Mouse (Mus musculus) lung, embryonic 16.5 days (tissue): ENCODE measurements around the gene Tgm2. TPM values are rescaled to one million over a fixed set of nuclear protein-coding genes. Genes with fewer than 3 reads are reported as not detected.

Experiments used
- ATAC-seq: fragments of 200-750 bp; cut with Nextera tagmentation; 2 replicates; pipeline ENCODE4 v1.8.0; 2017; ENCODE audit warnings: low read depth, mild to moderate bottlenecking, moderate library complexity
- H3K27ac ChIP-seq: fragments of 300-500 bp; sonication (generic); 2 replicates; pipeline ENCODE4 v1.5.1; 2014; ENCODE audit warnings: mild to moderate bottlenecking, control low read depth, low read length
- H3K27me3 ChIP-seq: fragments of 300-500 bp; sonication (generic); 2 replicates; pipeline ENCODE4 v1.6.1; 2014; ENCODE audit warnings: low read depth, low read length, mixed read lengths; ENCODE audit not compliant: control insufficient read depth, insufficient read depth
- H3K36me3 ChIP-seq: fragments of 300-500 bp; sonication (generic); 2 replicates; pipeline ENCODE4 v1.6.1; 2014; ENCODE audit warnings: low read length; ENCODE audit not compliant: control insufficient read depth, insufficient read depth
- H3K4me1 ChIP-seq: fragments of 300-500 bp; sonication (generic); replicated peaks from 2 replicates; pipeline ENCODE4 v1.6.1; 2014; ENCODE audit warnings: low read length, mixed read lengths; ENCODE audit not compliant: control insufficient read depth, insufficient read depth
- H3K4me2 ChIP-seq: fragments of 300-500 bp; sonication (generic); 2 replicates; pipeline ENCODE4 v1.6.1; 2014; ENCODE audit warnings: low read depth, low read length, control low read depth
- H3K4me3 ChIP-seq: fragments of 300-500 bp; sonication (generic); 2 replicates; pipeline ENCODE4 v1.5.1; 2014; ENCODE audit warnings: mild to moderate bottlenecking, low read length, control low read depth
- H3K9ac ChIP-seq: fragments of 300-500 bp; sonication (generic); 2 replicates; pipeline ENCODE4 v1.6.1; 2014; ENCODE audit warnings: low read length, control low read depth
- H3K9me3 ChIP-seq: fragments of 300-500 bp; sonication (generic); 2 replicates; pipeline ENCODE4 v1.6.1; 2016; ENCODE audit warnings: low read length; ENCODE audit not compliant: control insufficient read depth
- whole genome bisulfite sequencing: fragments of 180-500 bp; shearing (Covaris S2); extraction: QIAGEN DNeasy Blood & Tissue Kit; methylation state at CpG from one replicate; pipeline ENCODE4 v1.1.7; 2014; 5-methylcytosine and 5-hydroxymethylcytosine counted together
- polyA plus RNA-seq: library from polyadenylated mRNA; unstranded; fragments of >200 nt; fragmentation: Nextera tagmentation; extraction: Ambion mirVana; gene quantifications from 2 replicates; pipeline ENCODE4 v1.2.1, GENCODE M21; 2015

Gene Tgm2
- polyA plus RNA-seq, 1 experiment from 2014 or later = 75.8 TPM

DNA sequence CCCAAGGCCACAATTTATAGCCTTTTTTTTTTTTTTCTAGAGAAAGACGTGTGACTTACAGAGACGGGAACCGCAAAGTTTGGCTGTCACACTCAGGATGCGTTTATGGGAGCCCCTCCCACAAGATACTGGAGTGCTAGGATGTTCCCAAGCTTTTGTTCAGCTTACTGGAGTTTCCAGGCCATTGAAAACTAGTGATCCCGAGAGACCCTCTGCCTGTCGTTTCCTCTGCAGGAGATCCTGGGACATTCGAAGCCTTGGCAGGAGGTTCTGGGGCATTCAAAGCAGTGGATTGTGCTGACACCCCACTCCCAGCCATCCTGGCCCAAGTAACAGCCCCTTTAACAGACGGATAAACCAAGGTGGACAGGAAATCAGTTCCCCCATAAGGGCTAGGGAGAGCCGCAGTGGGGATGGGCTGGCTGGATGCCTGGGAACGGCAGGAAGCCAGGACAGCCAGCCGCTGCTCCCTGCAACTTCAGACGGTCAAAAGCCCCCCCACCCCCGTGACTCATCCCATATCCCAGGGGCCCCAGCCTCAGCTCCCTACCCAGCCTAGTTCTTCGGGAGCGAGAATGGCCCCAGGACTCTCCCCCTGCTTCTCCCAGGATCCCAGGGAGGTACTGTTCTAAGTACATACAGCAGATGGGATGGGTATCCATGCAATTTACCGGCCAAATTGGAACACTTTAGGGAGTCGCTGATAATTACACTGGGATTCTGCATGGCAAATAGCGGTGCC, 33.3 kb upstream of the Tgm2 start:
- H3K4me2 ChIP-seq = peak overlapping the region; percentile 63
- no peaks in the 10 kb centered on the region for H3K9me3 ChIP-seq
- peaks cover 22% of the 10 kb centered on the region for H3K4me1 ChIP-seq
- ATAC-seq = peak; percentile 66
- no peaks in the 10 kb centered on the region for H3K36me3 ChIP-seq
- 22% methylated on average over 18 of the region's 18 CpGs for WGBS
- peak overlapping the region; percentile 48 for H3K27ac ChIP-seq
- peak overlapping the region; percentile 58 for H3K9ac ChIP-seq
- no peaks in the 10 kb centered on the region for H3K27me3 ChIP-seq
- peak overlapping the region; percentile 38 for H3K4me3 ChIP-seq

DNA sequence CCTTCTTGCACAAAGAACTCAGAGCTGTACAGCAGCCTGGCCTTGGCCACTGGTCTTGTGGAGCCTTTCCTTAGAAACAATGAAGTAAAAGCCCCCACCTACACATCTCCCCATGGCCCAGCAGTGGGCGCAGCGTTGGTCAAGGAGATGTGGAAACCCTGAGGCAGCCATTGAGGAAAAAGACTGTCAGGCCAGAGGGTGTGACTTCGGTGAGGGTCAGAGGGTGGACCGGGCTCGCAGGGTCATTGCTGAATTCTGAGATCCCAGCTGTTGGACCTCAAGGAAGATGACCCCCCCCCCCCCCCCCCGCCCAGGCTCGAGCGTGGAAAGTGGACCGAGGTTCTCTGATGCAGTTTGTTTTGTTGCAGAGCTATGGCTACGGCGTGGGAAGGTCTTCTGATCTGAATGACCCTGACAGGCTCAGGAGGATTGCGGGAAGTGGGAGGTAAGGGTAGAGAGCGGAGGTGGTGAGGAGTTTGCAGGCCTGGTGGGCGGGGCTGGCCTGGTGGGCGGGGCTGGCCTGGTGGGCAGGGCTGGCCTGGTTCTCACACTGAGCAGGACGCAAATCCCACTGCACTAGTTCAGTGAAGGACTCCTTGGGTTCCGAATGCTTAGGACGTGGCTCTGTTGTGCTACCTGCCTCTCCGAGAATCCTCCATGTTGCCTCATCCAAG, 32.6 kb upstream of the Tgm2 start:
- peak overlapping the region; percentile 38 for H3K4me3 ChIP-seq
- H3K4me2 ChIP-seq = peak overlapping the region; percentile 63
- H3K9ac ChIP-seq = peak overlapping the region; percentile 58
- H3K36me3 ChIP-seq = no peaks in the 10 kb centered on the region
- no peaks in the 10 kb centered on the region for H3K9me3 ChIP-seq
- 10% methylated on average over 18 of the region's 19 CpGs for WGBS
- H3K27me3 ChIP-seq = no peaks in the 10 kb centered on the region
- peaks cover 25% of the 10 kb centered on the region for H3K4me1 ChIP-seq
- peak overlapping the region; percentile 48 for H3K27ac ChIP-seq
- peak; percentile 91 for ATAC-seq

DNA sequence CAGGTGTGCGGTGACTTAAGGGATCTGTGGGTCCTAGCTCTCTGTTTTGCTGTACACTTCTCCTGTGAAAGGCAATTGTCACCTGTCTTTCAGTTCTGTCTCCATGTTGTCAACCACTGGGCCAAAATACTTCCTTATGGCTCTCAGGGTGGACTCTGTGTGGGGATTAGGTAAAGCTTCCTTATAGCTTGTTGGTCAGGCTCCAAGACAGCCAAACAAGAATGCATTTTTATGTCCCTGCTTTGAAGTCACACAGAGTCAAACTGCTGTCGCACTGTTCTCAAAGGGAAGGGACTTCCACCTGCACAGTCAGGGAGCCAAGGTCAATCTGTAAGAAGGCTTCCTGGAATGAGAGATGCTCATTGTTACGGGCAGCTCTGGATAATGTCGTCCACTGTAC, 31.9 kb upstream of the Tgm2 start:
- peaks cover 25% of the 10 kb centered on the region for H3K4me1 ChIP-seq

DNA sequence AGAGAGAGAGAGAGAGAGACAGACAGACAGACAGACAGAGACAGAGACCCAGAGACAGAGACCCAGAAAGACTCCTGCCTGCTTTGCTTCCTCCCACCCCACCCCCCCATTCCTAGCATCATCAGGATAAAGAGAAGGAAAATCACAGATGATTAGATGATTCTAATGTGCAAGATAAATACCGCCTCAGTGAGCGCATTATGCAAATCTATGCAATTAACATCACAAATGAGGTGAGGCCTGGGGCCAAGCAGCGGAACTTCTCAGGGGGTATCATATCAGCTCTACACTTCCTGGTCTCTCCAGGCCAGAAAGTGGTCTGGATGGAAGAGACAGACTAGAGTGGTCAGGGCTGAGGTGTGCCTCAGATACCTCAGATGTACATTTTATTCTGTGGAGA, 31.3 kb upstream of the Tgm2 start:
- Histone ChIP-seq H3K9me3 (no peaks in the 10 kb centered on the region), H3K4me3 (no peak overlapping the region), H3K4me2 (no peak overlapping the region), H3K4me1 (peaks cover 25% of the 10 kb centered on the region), H3K27ac (no peak overlapping the region), H3K36me3 (no peaks in the 10 kb centered on the region), H3K9ac (no peak overlapping the region), H3K27me3 (no peaks in the 10 kb centered on the region)
- no peak for ATAC-seq
- 87% methylated on average over 3 of the region's 3 CpGs for WGBS

More for the DNA sequence above, 31.9 kb upstream of the Tgm2 start:
- Histone ChIP-seq H3K4me3 (no peak overlapping the region), H3K36me3 (no peaks in the 10 kb centered on the region), H3K4me2 (no peak overlapping the region), H3K9me3 (no peaks in the 10 kb centered on the region), H3K27ac (no peak overlapping the region), H3K9ac (no peak overlapping the region), H3K27me3 (no peaks in the 10 kb centered on the region)
- ATAC-seq = no peak
- 73% methylated on average over 4 of the region's 4 CpGs for WGBS

DNA sequence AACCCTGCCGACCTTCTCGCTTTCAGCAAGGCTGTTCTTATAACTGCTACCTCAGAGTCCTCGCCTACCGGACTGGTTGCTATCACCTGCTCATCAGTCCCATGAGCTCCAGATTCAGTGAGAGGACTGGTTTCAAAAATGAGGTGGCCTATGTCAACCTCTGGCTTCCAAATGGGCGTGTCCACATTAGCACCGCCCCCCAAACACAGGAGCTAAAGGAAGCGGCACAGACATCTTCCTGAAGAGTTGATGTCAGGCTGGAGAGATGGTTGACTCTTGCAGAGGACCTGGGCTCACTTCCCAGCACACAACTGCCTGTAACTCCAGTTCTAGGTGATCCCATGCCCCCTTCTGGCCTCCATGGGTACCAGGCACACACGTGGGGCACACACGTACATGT, 30.5 kb upstream of the Tgm2 start:
- Histone ChIP-seq H3K9me3 (no peaks in the 10 kb centered on the region; the same call in 1 of the 2 replicates), H3K9ac (no peak overlapping the region), H3K27me3 (no peaks in the 10 kb centered on the region), H3K4me3 (no peak overlapping the region), H3K27ac (no peak overlapping the region), H3K4me2 (no peak overlapping the region), H3K36me3 (no peaks in the 10 kb centered on the region), H3K4me1 (peaks cover 25% of the 10 kb centered on the region)
- no peak for ATAC-seq
- 91% methylated on average over 9 of the region's 9 CpGs for WGBS

DNA sequence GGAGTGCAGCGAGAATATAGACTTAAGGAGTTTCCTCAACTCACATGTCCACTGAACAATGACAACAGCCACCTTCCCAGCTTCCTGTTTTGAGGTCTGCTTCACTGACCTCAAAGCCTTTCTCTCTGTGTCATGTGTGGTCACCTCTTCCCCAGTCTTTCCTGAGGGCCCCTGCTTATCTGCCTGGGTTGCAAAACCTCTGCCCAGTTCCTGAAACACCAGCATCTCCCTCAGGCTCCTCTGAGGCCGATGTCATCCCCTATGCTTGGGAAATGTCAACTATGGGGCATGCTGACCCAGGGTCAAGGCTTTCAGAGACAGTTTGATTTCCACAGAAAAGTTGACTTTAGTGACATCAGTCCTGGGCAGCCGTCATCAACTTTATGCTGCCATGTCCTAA, 29.2 kb upstream of the Tgm2 start:
- Histone ChIP-seq H3K4me1 (peaks cover 25% of the 10 kb centered on the region), H3K9ac (no peak overlapping the region), H3K4me2 (no peak overlapping the region), H3K9me3 (no peaks in the 10 kb centered on the region; the same call in 1 of the 2 replicates), H3K27ac (no peak overlapping the region; the same call in 1 of the 2 replicates), H3K27me3 (no peaks in the 10 kb centered on the region), H3K36me3 (no peaks in the 10 kb centered on the region), H3K4me3 (no peak overlapping the region)
- 31% methylated on average over 3 of the region's 3 CpGs for WGBS
- no peak for ATAC-seq

DNA sequence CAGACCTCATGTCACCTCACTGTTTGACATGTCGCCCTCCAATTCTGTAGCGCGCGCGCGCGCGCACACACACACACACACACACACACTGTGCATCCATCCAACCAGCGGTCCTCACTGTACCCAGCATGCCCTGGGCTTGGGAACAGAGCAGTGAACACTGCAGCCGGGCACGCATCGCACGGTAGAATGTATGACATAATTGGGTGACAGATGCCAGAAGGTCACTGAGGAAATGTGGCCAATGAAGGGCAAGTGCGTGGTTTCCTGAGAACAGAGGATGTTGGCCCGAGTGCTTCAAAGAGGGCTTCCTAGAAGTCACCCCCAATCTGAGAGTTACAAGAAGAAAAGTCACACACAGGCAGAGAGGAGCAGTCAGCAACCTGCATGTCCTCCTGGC, 28.7 kb upstream of the Tgm2 start:
- no peak overlapping the region for H3K4me3 ChIP-seq
- H3K27ac ChIP-seq = no peak overlapping the region; the same call in 1 of the 2 replicates
- H3K27me3 ChIP-seq = no peaks in the 10 kb centered on the region
- H3K4me2 ChIP-seq = no peak overlapping the region
- no peaks in the 10 kb centered on the region for H3K36me3 ChIP-seq
- peaks cover 24% of the 10 kb centered on the region for H3K4me1 ChIP-seq
- no peak overlapping the region for H3K9ac ChIP-seq
- WGBS = 72% methylated on average over 15 of the region's 15 CpGs
- ATAC-seq = no peak
- no peaks in the 10 kb centered on the region; the same call in 1 of the 2 replicates for H3K9me3 ChIP-seq

DNA sequence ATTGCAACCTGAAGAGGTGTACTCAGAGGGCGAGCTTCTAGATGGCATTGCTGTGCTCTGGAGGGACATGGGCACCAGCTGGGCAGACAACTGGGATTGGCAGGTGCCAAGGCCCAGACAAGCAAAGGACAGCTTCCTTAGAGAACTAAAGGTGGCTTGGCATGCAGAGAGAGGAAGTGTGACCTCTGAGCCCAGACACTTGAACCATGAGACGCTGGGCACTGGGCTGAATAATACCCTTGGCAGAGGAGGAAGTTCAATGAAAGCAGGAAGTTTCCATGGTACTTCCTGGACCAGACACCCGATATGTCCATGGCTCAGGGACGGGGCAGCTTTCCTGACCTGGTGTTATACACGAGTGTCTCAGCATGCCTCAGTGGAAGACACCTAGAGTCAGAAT, 28.2 kb upstream of the Tgm2 start:
- H3K4me1 ChIP-seq = peaks cover 19% of the 10 kb centered on the region
- no peak for ATAC-seq
- no peak overlapping the region for H3K4me3 ChIP-seq
- H3K4me2 ChIP-seq = no peak overlapping the region
- no peaks in the 10 kb centered on the region for H3K27me3 ChIP-seq
- H3K36me3 ChIP-seq = no peaks in the 10 kb centered on the region
- 57% methylated on average over 5 of the region's 5 CpGs for WGBS
- H3K9me3 ChIP-seq = no peaks in the 10 kb centered on the region; the same call in 1 of the 2 replicates
- no peak overlapping the region for H3K9ac ChIP-seq
- no peak overlapping the region; the same call in 1 of the 2 replicates for H3K27ac ChIP-seq

DNA sequence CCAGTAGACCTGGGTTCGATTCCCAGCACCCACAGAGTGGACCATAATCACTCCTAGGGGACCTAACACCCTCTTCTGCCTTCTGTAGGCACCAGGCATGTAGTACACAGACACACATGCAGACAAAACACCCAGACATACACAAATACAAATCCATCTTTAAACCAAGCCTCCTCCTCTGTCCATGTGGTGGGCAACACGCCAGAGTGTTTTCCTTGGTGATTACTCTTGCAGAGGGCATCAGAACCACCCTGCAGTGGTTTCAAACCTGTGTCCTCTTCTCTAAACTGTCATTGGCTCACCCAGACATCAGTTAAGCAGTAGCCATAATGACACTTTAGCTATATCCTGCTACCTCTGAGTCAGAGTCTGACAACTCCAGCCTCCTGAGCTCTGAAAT, 24.2 kb upstream of the Tgm2 start:
- Histone ChIP-seq H3K27ac (no peak overlapping the region), H3K4me2 (no peak overlapping the region), H3K9me3 (no peaks in the 10 kb centered on the region; the same call in 1 of the 2 replicates), H3K36me3 (no peaks in the 10 kb centered on the region), H3K9ac (no peak overlapping the region), H3K4me1 (peaks cover 30% of the 10 kb centered on the region), H3K27me3 (no peaks in the 10 kb centered on the region), H3K4me3 (no peak overlapping the region)
- 74% methylated on average over 2 of the region's 2 CpGs for WGBS
- ATAC-seq = no peak
